Mouse (Mus musculus): Measurements from ENCODE around the gene Syt14.

- no peak for TF ChIP-seq CTCF (IDR thresholded peaks at IDR 0.05; ENCODE audit: control insufficient read depth, insufficient read depth, insufficient replicate concordance, low read depth, low read length)
- TF ChIP-seq POLR2A (IDR thresholded peaks at IDR 0.05; ENCODE audit: control insufficient read depth, low read depth, low read length), result no peak
Observed at GRCm38 (mm10) chr1:192912101-192912728, 123.4 kb downstream of the Syt14 start.

Measured in testis, adult 2 months (tissue).